Comparison of ENCODE assay signal across 27 mouse cellular contexts in the genomic region with DNA sequence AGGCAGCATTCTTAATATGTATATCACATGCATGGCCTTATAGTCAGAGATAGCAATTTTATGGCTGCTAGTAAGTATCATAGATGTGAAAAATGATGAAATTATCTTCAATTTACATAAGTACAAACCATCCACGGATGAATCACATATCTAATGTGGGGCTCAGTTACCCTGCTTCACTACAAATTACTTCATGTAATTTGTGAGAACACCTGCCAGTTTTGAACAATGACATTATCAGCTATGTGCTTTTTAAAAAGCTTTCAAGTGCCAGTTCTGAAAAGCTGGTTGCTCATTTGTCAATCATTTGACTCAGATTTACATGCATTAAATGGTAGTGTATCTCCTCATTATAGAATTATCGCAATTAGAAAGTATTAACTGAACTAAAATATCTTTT.
DNase-seq lines count a peak whose midpoint lies in the region; ATAC-seq and TF ChIP-seq lines count a peak whose summit lies in the region.
"Had no signal": no experiment of that assay in that cellular context is flagged by ENCODE, and none has a peak within 500 bp of the region (broad histone marks: within the 10 kb centered on the region; RNA-seq: fewer than 3 reads in every experiment).

No protein-coding gene starts in this region.

- no peaks in the 10 kb centered on the region for H3K27me3 ChIP-seq in forebrain, embryonic 14.5 days (replicated peaks; ENCODE audit: control insufficient read depth, insufficient read depth, low read length)
- H3K27me3 ChIP-seq in forebrain, embryonic 11.5 days (ENCODE audit: control insufficient read depth, insufficient read depth, low read length): no peaks in the 10 kb centered on the region
- H3K27me3 ChIP-seq in forebrain, postnatal 0 days (ENCODE audit: insufficient read depth, low read length): no peaks in the 10 kb centered on the region
- H3K27me3 ChIP-seq: CH12.LX; embryonic facial prominence, embryonic 13.5 days; hindbrain, embryonic 12.5 days; hindbrain, embryonic 15.5 days; Patski had no signal

- H3K36me3 ChIP-seq in forebrain, embryonic 14.5 days (ENCODE audit: control insufficient read depth, insufficient read depth, low read length): no peaks in the 10 kb centered on the region
- H3K36me3 ChIP-seq in forebrain, embryonic 11.5 days (ENCODE audit: control insufficient read depth, insufficient read depth, low read length): no peaks in the 10 kb centered on the region
- no peaks in the 10 kb centered on the region for H3K36me3 ChIP-seq in forebrain, postnatal 0 days (ENCODE audit: insufficient read depth)
- H3K36me3 ChIP-seq: embryonic facial prominence, embryonic 10.5 days; embryonic facial prominence, embryonic 13.5 days; G1E; hindbrain, embryonic 12.5 days; hindbrain, embryonic 15.5 days had no signal

- H3K4me1 ChIP-seq in forebrain, embryonic 14.5 days (ENCODE audit: control insufficient read depth, insufficient read depth, low read length): no peaks in the 10 kb centered on the region
- no peaks in the 10 kb centered on the region for H3K4me1 ChIP-seq in forebrain, embryonic 11.5 days (replicated peaks; ENCODE audit: control insufficient read depth, insufficient read depth, low read length)
- H3K4me1 ChIP-seq in forebrain, postnatal 0 days (ENCODE audit: insufficient read depth): no peaks in the 10 kb centered on the region
- H3K4me1 ChIP-seq: embryonic facial prominence, embryonic 10.5 days; embryonic facial prominence, embryonic 13.5 days; hindbrain, embryonic 12.5 days; hindbrain, embryonic 15.5 days had no signal

- H3K4me2 ChIP-seq in forebrain, embryonic 14.5 days (ENCODE audit: low read length): no peak overlapping the region
- no peak overlapping the region for H3K4me2 ChIP-seq in forebrain, embryonic 11.5 days (ENCODE audit: low read depth, low read length, severe bottlenecking)
- H3K4me2 ChIP-seq in forebrain, postnatal 0 days (ENCODE audit: low read depth): no peak overlapping the region
- H3K4me2 ChIP-seq: embryonic facial prominence, embryonic 13.5 days; heart, embryonic 11.5 days; hindbrain, embryonic 12.5 days; hindbrain, embryonic 15.5 days had no signal

- H3K27ac ChIP-seq in forebrain, embryonic 14.5 days (ENCODE audit: low read depth, low read length): no peak overlapping the region
- no peak overlapping the region for H3K27ac ChIP-seq in forebrain, embryonic 11.5 days (ENCODE audit: low read depth, low read length)
- H3K27ac ChIP-seq in forebrain, postnatal 0 days (ENCODE audit: low read depth, low read length): no peak overlapping the region
- H3K27ac ChIP-seq: embryonic facial prominence, embryonic 10.5 days; embryonic facial prominence, embryonic 13.5 days; gastrocnemius, adult 2 months; hindbrain, embryonic 12.5 days; hindbrain, embryonic 15.5 days had no signal

- H3K9ac ChIP-seq in forebrain, embryonic 14.5 days (ENCODE audit: low read length): no peak overlapping the region
- H3K9ac ChIP-seq in forebrain, embryonic 11.5 days (ENCODE audit: low read length): no peak overlapping the region
- H3K9ac ChIP-seq in forebrain, postnatal 0 days: no peak overlapping the region
- H3K9ac ChIP-seq: embryonic facial prominence, embryonic 13.5 days; hindbrain, embryonic 12.5 days; hindbrain, embryonic 15.5 days had no signal

- DNase-seq in forebrain, embryonic 14.5 days (ENCODE audit: low spot score): peak; percentile 53
- DNase-seq in forebrain, embryonic 11.5 days (ENCODE audit: low spot score): no peak
- DNase-seq in brain, embryonic 14.5 days (ENCODE audit: low read depth): peak; percentile 68
- DNase-seq in forebrain, postnatal 0 days: peak; percentile 3
- DNase-seq in urinary bladder, postnatal 36 days (ENCODE audit: low spot score in 2 of 2): no peak
- no peak for DNase-seq in cerebellum, adult 9-11 months
- DNase-seq: adrenal gland, postnatal 10 days; adrenal gland, postnatal 36 days; B cell, adult 2 months; cerebellum, adult 18-20 months; cerebellum, postnatal 10 days; cerebellum, postnatal 36 days; embryo, embryonic 11 days; gastrocnemius, adult 2 months; gastrocnemius, postnatal 14 days; heart, adult 11 months; kidney, adult 11 months; kidney, adult 8-10 months had no signal

- no peaks in the 10 kb centered on the region for H3K9me3 ChIP-seq in forebrain, embryonic 14.5 days (replicated peaks; ENCODE audit: control insufficient read depth, low read length)
- H3K9me3 ChIP-seq in forebrain, embryonic 11.5 days (ENCODE audit: control insufficient read depth, low read length): no peaks in the 10 kb centered on the region
- no peaks in the 10 kb centered on the region for H3K9me3 ChIP-seq in forebrain, postnatal 0 days (ENCODE audit: low read length)
- H3K9me3 ChIP-seq: embryonic facial prominence, embryonic 10.5 days; embryonic facial prominence, embryonic 13.5 days; G1E; hindbrain, embryonic 12.5 days; hindbrain, embryonic 15.5 days had no signal

- 59% methylated on average over 2 of the region's 2 CpGs for WGBS in forebrain, embryonic 14.5 days
- WGBS in forebrain, embryonic 11.5 days: 78% methylated on average over 2 of the region's 2 CpGs
- WGBS in forebrain, postnatal 0 days: 53% methylated on average over 2 of the region's 2 CpGs

- H3K4me3 ChIP-seq in forebrain, embryonic 14.5 days (ENCODE audit: low read depth, low read length): no peak overlapping the region
- no peak overlapping the region for H3K4me3 ChIP-seq in forebrain, embryonic 11.5 days (ENCODE audit: low read depth, low read length)
- no peak overlapping the region for H3K4me3 ChIP-seq in forebrain, postnatal 0 days (ENCODE audit: low read depth, low read length)
- H3K4me3 ChIP-seq: embryonic facial prominence, embryonic 10.5 days; embryonic facial prominence, embryonic 13.5 days; erythroblast, embryonic 14.5 days; gastrocnemius, adult 2 months; hindbrain, embryonic 12.5 days; hindbrain, embryonic 15.5 days had no signal

- ATAC-seq in forebrain, embryonic 14.5 days: peak; percentile 34; the same call in 1 of the 2 replicates
- ATAC-seq in forebrain, embryonic 11.5 days (replicated peaks; ENCODE audit: low FRiP score): no peak
- ATAC-seq in forebrain, postnatal 0 days: peak; percentile 68; the same call in 1 of the 2 replicates
- ATAC-seq: Patski had no signal

- no peak for TF ChIP-seq CTCF in brain, embryonic 14.5 days (IDR thresholded peaks at IDR 0.05; ENCODE audit: borderline replicate concordance, extremely low read depth, insufficient read depth, insufficient read length)
- TF ChIP-seq CTCF in forebrain, postnatal 0 days (IDR thresholded peaks at IDR 0.05; ENCODE audit: low read depth): no peak

- no peak for TF ChIP-seq POLR2A in brain, embryonic 14.5 days (IDR thresholded peaks at IDR 0.05; ENCODE audit: borderline replicate concordance, extremely low read depth, insufficient read depth, insufficient read length, poor library complexity, severe bottlenecking)

Comparison
In these comparisons a context has a peak if more than half of its experiments do, and no peak if none do; other contexts are left out.
1. DNase-seq: peak in forebrain, embryonic 14.5 days (single experiment), brain, embryonic 14.5 days (single experiment) and forebrain, postnatal 0 days (single experiment); none in forebrain, embryonic 11.5 days (single experiment), urinary bladder, postnatal 36 days (0 of 2) and cerebellum, adult 9-11 months (single experiment).